Mouse (Mus musculus) adipocyte (in vitro differentiated cells): ENCODE results near the gene Anp32b.
A peak's percentile ranks its signal among the peaks of the same experiment; 100 is the strongest.

ENCODE experiments used
- DNase-seq: peaks from one replicate; pipeline ENCODE4 v3.0.0-alpha.2; 2016; ENCODE audit warnings: low spot score

The Anp32b gene

GRCm38 (mm10) chr4:46505361-46506057 lies 54.8 kb downstream of the Anp32b start:
- peak; percentile 28 for DNase-seq

GRCm38 (mm10) chr4:46506801-46507610 lies 56.3 kb downstream of the Anp32b start:
- peak; percentile 93 for DNase-seq

GRCm38 (mm10) chr4:46507736-46508460 lies 57.2 kb downstream of the Anp32b start:
- peak; percentile 86 for DNase-seq

- DNase-seq: no peak
Measured at GRCm38 (mm10) chr4:46520491-46520890, 69.8 kb downstream of the Anp32b start.

GRCm38 (mm10) chr4:46521457-46521856 lies 70.8 kb downstream of the Anp32b start:
- no peak for DNase-seq
